Mouse (Mus musculus): Measurements from ENCODE around the gene Cryzl2.

Gene Cryzl2

GRCm38 (mm10) chr1:157525692-157526354, 67.4 kb downstream of the Cryzl2 start:
- no peak for DNase-seq (ENCODE audit: extremely low spot score, low spot score)

GRCm38 (mm10) chr1:157526625-157527024, 68.2 kb downstream of the Cryzl2 start:
- DNase-seq (ENCODE audit: extremely low spot score, low spot score): no peak

GRCm38 (mm10) chr1:157532826-157533460, 74.6 kb downstream of the Cryzl2 start:
- no peak for DNase-seq (ENCODE audit: extremely low spot score, low spot score)

- no peak for DNase-seq (ENCODE audit: extremely low spot score, low spot score)
These were observed 77.2 kb downstream of the Cryzl2 start for GRCm38 (mm10) chr1:157535571-157535970.

- DNase-seq (ENCODE audit: extremely low spot score, low spot score): peak; percentile 57
These were observed 78.1 kb downstream of the Cryzl2 start for GRCm38 (mm10) chr1:157536471-157536870.

GRCm38 (mm10) chr1:157537636-157538035, 79.3 kb downstream of the Cryzl2 start:
- DNase-seq (ENCODE audit: extremely low spot score, low spot score): no peak

All from neural tube, embryonic 10.5 days (tissue).